ENCODE assay signal across 8 mouse cellular contexts in genomic region chr7:143016424-143017142, GRCm38 (mm10). TPM values are rescaled to one million over a fixed set of nuclear protein-coding genes. Genes with fewer than 3 reads are reported as not detected.
DNase-seq lines count a peak whose midpoint lies in the region; ATAC-seq and TF ChIP-seq lines count a peak whose summit lies in the region.

No protein-coding gene starts in this region.

- H3K9ac ChIP-seq in heart, embryonic 14.5 days (ENCODE audit: low read length): no peak overlapping the region
- no peak overlapping the region for H3K9ac ChIP-seq in ES-Bruce4 (ENCODE audit: low read depth, poor library complexity, severe bottlenecking)
- H3K9ac ChIP-seq in liver, embryonic 12.5 days: no peak overlapping the region

- peak overlapping the region; percentile 72 to 80 for H3K27ac ChIP-seq in heart, embryonic 14.5 days (replicated peaks in 1 of 2; ENCODE audit: control insufficient read depth in 1 of 2, insufficient read depth in 1 of 2, low read depth in 2 of 2, low read length in 2 of 2)
- peak overlapping the region; percentile 82 for H3K27ac ChIP-seq in ES-Bruce4 (ENCODE audit: insufficient read depth, low read length)
- peak overlapping the region; percentile 80 for H3K27ac ChIP-seq in embryonic fibroblast, embryonic 13.5 days (ENCODE audit: insufficient read depth, low read length)
- peak overlapping the region; percentile 38 for H3K27ac ChIP-seq in liver, embryonic 12.5 days

- no peak overlapping the region for H3K4me3 ChIP-seq in heart, embryonic 14.5 days (ENCODE audit: control insufficient read depth in 1 of 2, insufficient read depth in 1 of 2, low read depth in 1 of 2, low read length in 2 of 2)
- H3K4me3 ChIP-seq in ES-Bruce4 (ENCODE audit: low read depth, low read length): 0 out of 2 replicates have a peak overlapping the region, but pooled peaks have one; percentile 13
- no peak overlapping the region for H3K4me3 ChIP-seq in embryonic fibroblast, embryonic 13.5 days (ENCODE audit: insufficient read depth, low read length)
- no peak overlapping the region for H3K4me3 ChIP-seq in liver, embryonic 12.5 days

- no peaks in the 10 kb centered on the region for H3K36me3 ChIP-seq in heart, embryonic 14.5 days (ENCODE audit: control insufficient read depth, insufficient read depth, low read length)
- H3K36me3 ChIP-seq in ES-Bruce4 (ENCODE audit: control insufficient read depth, insufficient read depth, low read length, poor library complexity, severe bottlenecking): no peaks in the 10 kb centered on the region
- H3K36me3 ChIP-seq in liver, embryonic 12.5 days: peaks cover 19% of the 10 kb centered on the region

- WGBS in heart, embryonic 14.5 days: 49% methylated on average over 9 of the region's 9 CpGs
- WGBS in liver, embryonic 12.5 days (ENCODE audit: insufficient replicate concordance): 66% methylated on average over 8 of the region's 9 CpGs

- H3K4me2 ChIP-seq in heart, embryonic 14.5 days (ENCODE audit: low read length): peak overlapping the region; percentile 36
- H3K4me2 ChIP-seq in liver, embryonic 12.5 days: no peak overlapping the region

- TF ChIP-seq POLR2A in ES-Bruce4 (IDR thresholded peaks at IDR 0.05; ENCODE audit: insufficient read depth, low read length): no peak
- TF ChIP-seq POLR2A in embryonic fibroblast, embryonic 13.5 days (IDR thresholded peaks at IDR 0.05; ENCODE audit: low read depth, low read length): no peak

- no peak for TF ChIP-seq CTCF in ES-Bruce4 (IDR thresholded peaks at IDR 0.05; ENCODE audit: low read depth, low read length)
- TF ChIP-seq CTCF in embryonic fibroblast, embryonic 13.5 days (IDR thresholded peaks at IDR 0.05; ENCODE audit: borderline replicate concordance, insufficient read depth, low read length): no peak

- intact Hi-C loops in heart, postnatal 14 days (cut with DNase I): no loop called here

- ATAC-seq in heart, embryonic 14.5 days (ENCODE audit: insufficient number of reproducible peaks, insufficient read depth, low FRiP score, low read depth): peak; percentile 7
- 0 out of 2 replicates have a peak, but pooled peaks have one; percentile 3 for ATAC-seq in liver, embryonic 12.5 days

- no peaks in the 10 kb centered on the region for H3K9me3 ChIP-seq in heart, embryonic 14.5 days (ENCODE audit: control insufficient read depth, low read length)
- no peaks in the 10 kb centered on the region for H3K9me3 ChIP-seq in ES-Bruce4 (replicated peaks; ENCODE audit: control insufficient read depth, insufficient read depth, low read length, poor library complexity, severe bottlenecking)
- H3K9me3 ChIP-seq in liver, embryonic 12.5 days (replicated peaks): no peaks in the 10 kb centered on the region

- peaks cover 50 to 65% of the 10 kb centered on the region in 2 experiments for H3K4me1 ChIP-seq in heart, embryonic 14.5 days (ENCODE audit: control insufficient read depth in 2 of 2, insufficient read depth in 2 of 2, low read length in 2 of 2)
- peaks cover 25% of the 10 kb centered on the region for H3K4me1 ChIP-seq in ES-Bruce4 (ENCODE audit: control insufficient read depth, insufficient read depth, low read length)
- H3K4me1 ChIP-seq in embryonic fibroblast, embryonic 13.5 days (ENCODE audit: control insufficient read depth, insufficient read depth, low read length): peaks cover 24% of the 10 kb centered on the region
- peaks cover 66% of the 10 kb centered on the region for H3K4me1 ChIP-seq in liver, embryonic 12.5 days

- no peak for TF ChIP-seq EP300 in ES-Bruce4 (IDR thresholded peaks at IDR 0.05; ENCODE audit: insufficient read depth, low read depth, low read length)

- no peaks in the 10 kb centered on the region for H3K27me3 ChIP-seq in heart, embryonic 14.5 days (ENCODE audit: control insufficient read depth, insufficient read depth, low read length)
- no peaks in the 10 kb centered on the region for H3K27me3 ChIP-seq in ES-Bruce4 (ENCODE audit: control insufficient read depth, insufficient read depth, low read length, poor library complexity, severe bottlenecking)
- H3K27me3 ChIP-seq in liver, embryonic 12.5 days (replicated peaks): no peaks in the 10 kb centered on the region

- DNase-seq in heart, postnatal 14 days: no peak
- no peak for DNase-seq in adrenal gland, postnatal 10 days
- DNase-seq in cerebellum, postnatal 10 days: no peak
- no peak for DNase-seq in right cerebral cortex, postnatal 25 days

RNA-seq across cellular contexts. Expression of gene Tspan32, which starts 11.7 kb away (rescaled TPM):
- polyA plus RNA-seq in heart, embryonic 14.5 days (2014; fragmentation: Nextera tagmentation; extraction: Ambion mirVana): 2.3 and 2.7 TPM in 2 replicates
- total RNA-seq in heart, postnatal 14 days (2021): 1 to 10 TPM in 1 of 2 experiments, under 1 TPM in 1; 0.91 to 1.1 TPM
- polyA plus RNA-seq in ES-Bruce4 (2011; ENCODE audit: insufficient read depth, insufficient read length, low read depth, missing spikeins): not detected in 2 replicates
- not detected in 2 replicates for polyA plus RNA-seq in embryonic fibroblast, embryonic 13.5 days (2011; ENCODE audit: insufficient read length, low read depth, missing spikeins)
- 105 and 106 TPM in 2 replicates for polyA plus RNA-seq in liver, embryonic 12.5 days (2016; fragmentation: Nextera tagmentation; extraction: Ambion mirVana)
- total RNA-seq in adrenal gland, postnatal 10 days (2021): 1 to 10 TPM; 2.2 to 3.4 TPM

RNA-seq across cellular contexts. Expression of gene Cd81, which starts 36.0 kb away (rescaled TPM):
- polyA plus RNA-seq in heart, embryonic 14.5 days (2014; fragmentation: Nextera tagmentation; extraction: Ambion mirVana): 885 and 947 TPM in 2 replicates
- total RNA-seq in heart, postnatal 14 days (2021): 100 to 1,000 TPM; 505 to 506 TPM
- 392 and 406 TPM in 2 replicates for polyA plus RNA-seq in ES-Bruce4 (2011; ENCODE audit: insufficient read depth, insufficient read length, low read depth, missing spikeins)
- 684 and 894 TPM in 2 replicates for polyA plus RNA-seq in embryonic fibroblast, embryonic 13.5 days (2011; ENCODE audit: insufficient read length, low read depth, missing spikeins)
- polyA plus RNA-seq in liver, embryonic 12.5 days (2016; fragmentation: Nextera tagmentation; extraction: Ambion mirVana): 154 TPM in 2 replicates
- 100 to 1,000 TPM; 499 to 511 TPM for total RNA-seq in adrenal gland, postnatal 10 days (2021)

RNA-seq across cellular contexts. Expression of gene Ascl2, which starts 47.5 kb away (rescaled TPM):
- polyA plus RNA-seq in heart, embryonic 14.5 days (2014; fragmentation: Nextera tagmentation; extraction: Ambion mirVana): 0.18 TPM in 1 of 2 replicates, not detected in the other
- under 1 TPM in 1 of 2 experiments, not detected in 1; 0.12 TPM for total RNA-seq in heart, postnatal 14 days (2021)
- polyA plus RNA-seq in ES-Bruce4 (2011; ENCODE audit: insufficient read depth, insufficient read length, low read depth, missing spikeins): 1.9 and 2.2 TPM in 2 replicates
- polyA plus RNA-seq in embryonic fibroblast, embryonic 13.5 days (2011; ENCODE audit: insufficient read length, low read depth, missing spikeins): not detected in 2 replicates
- 1.3 TPM in 2 replicates for polyA plus RNA-seq in liver, embryonic 12.5 days (2016; fragmentation: Nextera tagmentation; extraction: Ambion mirVana)
- total RNA-seq in adrenal gland, postnatal 10 days (2021): under 1 TPM in 1 of 2 experiments, not detected in 1; 0.24 TPM

RNA-seq across cellular contexts. Expression of gene Tssc4, which starts 52.5 kb away (rescaled TPM):
- 31.3 and 41.1 TPM in 2 replicates for polyA plus RNA-seq in heart, embryonic 14.5 days (2014; fragmentation: Nextera tagmentation; extraction: Ambion mirVana)
- total RNA-seq in heart, postnatal 14 days (2021): 10 to 100 TPM; 19.0 to 20.7 TPM
- polyA plus RNA-seq in ES-Bruce4 (2011; ENCODE audit: insufficient read depth, insufficient read length, low read depth, missing spikeins): 18.2 and 21.0 TPM in 2 replicates
- 35.9 and 38.8 TPM in 2 replicates for polyA plus RNA-seq in embryonic fibroblast, embryonic 13.5 days (2011; ENCODE audit: insufficient read length, low read depth, missing spikeins)
- 50.2 and 50.5 TPM in 2 replicates for polyA plus RNA-seq in liver, embryonic 12.5 days (2016; fragmentation: Nextera tagmentation; extraction: Ambion mirVana)
- 10 to 100 TPM; 26.9 to 31.2 TPM for total RNA-seq in adrenal gland, postnatal 10 days (2021)

Comparison
In these comparisons a context has a peak if more than half of its experiments do, and no peak if none do; other contexts are left out.
1. RNA of gene Tspan32, which starts 11.7 kb away (polyA plus RNA-seq): 105 to 106 TPM in liver, embryonic 12.5 days; 2.3 to 2.7 TPM in heart, embryonic 14.5 days, not detected in embryonic fibroblast, embryonic 13.5 days and not detected in ES-Bruce4; every median in the first group is over 10 times any median in the second.
2. Peak in every context shown above with its lines, with median percentiles within 50 percentile points of each other: H3K27ac ChIP-seq.